Mouse (Mus musculus) kidney, postnatal 4 days (tissue): Measurements from ENCODE around the gene Gm8356.
"Not testable (repeated sequence)": the region's sequence is repeated elsewhere in the genome, so short reads cannot be mapped to it uniquely, and the experiment has no call there.

Source experiments
- DNase-seq, 2 experiments: peaks; one replicate each; pipeline ENCODE4 v3.0.0; 2021; ENCODE audit warnings: mixed read lengths in 2 of 2

Gene Gm8356

GRCm38 (mm10) chr14:6537190-6537589 lies at the start of gene Gm8356:
TSS of gene Gm8356 (minus strand) at chr14:6537290.
- DNase-seq: not testable (repeated sequence)

DNA sequence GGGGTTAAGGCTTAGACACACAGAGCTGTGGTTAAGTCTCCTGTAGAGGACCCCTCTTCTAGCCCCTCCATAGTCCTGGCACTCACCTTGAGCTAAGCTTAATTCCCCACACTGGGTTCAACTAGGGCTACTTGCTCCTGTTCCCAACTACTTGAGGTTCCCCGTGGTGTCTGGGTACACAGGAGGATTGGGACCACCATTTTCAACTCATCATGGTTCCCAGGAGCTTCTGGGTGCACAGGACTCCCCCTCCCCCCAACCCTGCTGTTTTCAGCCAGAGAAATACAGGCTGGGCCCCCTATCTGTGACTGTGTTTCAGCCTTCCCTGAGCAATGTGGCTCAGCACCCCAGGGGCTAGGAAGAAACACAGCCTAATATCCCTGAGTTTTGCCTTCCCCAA lies 50.8 kb downstream of the Gm8356 start:
- not testable (repeated sequence) for DNase-seq

GRCm38 (mm10) chr14:6485541-6485940 lies 51.5 kb downstream of the Gm8356 start:
- DNase-seq: not testable (repeated sequence)

DNA sequence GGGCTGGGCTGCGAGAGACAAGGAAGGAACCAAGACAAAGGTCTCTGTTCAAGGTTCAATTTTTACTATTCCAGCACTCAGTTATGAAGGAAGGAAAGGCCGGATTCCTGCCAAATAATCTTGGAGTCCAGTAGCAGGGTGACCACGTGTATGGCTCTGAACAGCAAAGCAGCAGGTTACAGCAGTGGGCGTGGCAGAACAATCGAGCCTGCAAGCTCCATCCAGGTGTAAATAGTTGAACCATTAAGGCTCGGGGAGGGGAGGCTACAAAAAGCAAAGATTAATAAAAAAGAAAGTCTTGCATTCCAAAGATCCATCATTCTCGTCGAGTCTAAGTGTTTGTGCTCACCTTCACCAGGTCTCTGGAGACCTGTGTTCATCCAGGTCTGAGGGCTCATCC lies 55.0 kb downstream of the Gm8356 start:
- not testable (repeated sequence) for DNase-seq
